Mouse (Mus musculus) gastrocnemius, adult 2 months (tissue): ENCODE measurements at regions not wholly inside any gene's neighbourhood (a gene's known extent, or its start where the extent isn't known, plus 50 kb on each side); places are given as distances from the start of the nearest gene placed in this dataset.

Experiments used
- DNase-seq: peaks from one replicate; pipeline ENCODE4 v3.0.0; 2022
- H3K27ac ChIP-seq: fragments of 200-600 bp; 2 replicates; pipeline ENCODE4 v1.8.1; 2022; ENCODE audit warnings: mild to moderate bottlenecking
- H3K4me3 ChIP-seq: fragments of 200-600 bp; 2 replicates; pipeline ENCODE4 v1.8.1; 2022; ENCODE audit warnings: mild to moderate bottlenecking, moderate library complexity
- CTCF ChIP-seq: fragments of 200-600 bp; IDR thresholded peaks from 2 replicates; pipeline ENCODE4 v1.8.1; 2022; ENCODE audit warnings: antibody characterized with exemption, mild to moderate bottlenecking, moderate library complexity
- intact Hi-C: fragments of 180-260 bp; cut with DNase I; formaldehyde crosslinking; loops from one replicate; pipeline ENCODE4 v1.15.1; 2025

DNA sequence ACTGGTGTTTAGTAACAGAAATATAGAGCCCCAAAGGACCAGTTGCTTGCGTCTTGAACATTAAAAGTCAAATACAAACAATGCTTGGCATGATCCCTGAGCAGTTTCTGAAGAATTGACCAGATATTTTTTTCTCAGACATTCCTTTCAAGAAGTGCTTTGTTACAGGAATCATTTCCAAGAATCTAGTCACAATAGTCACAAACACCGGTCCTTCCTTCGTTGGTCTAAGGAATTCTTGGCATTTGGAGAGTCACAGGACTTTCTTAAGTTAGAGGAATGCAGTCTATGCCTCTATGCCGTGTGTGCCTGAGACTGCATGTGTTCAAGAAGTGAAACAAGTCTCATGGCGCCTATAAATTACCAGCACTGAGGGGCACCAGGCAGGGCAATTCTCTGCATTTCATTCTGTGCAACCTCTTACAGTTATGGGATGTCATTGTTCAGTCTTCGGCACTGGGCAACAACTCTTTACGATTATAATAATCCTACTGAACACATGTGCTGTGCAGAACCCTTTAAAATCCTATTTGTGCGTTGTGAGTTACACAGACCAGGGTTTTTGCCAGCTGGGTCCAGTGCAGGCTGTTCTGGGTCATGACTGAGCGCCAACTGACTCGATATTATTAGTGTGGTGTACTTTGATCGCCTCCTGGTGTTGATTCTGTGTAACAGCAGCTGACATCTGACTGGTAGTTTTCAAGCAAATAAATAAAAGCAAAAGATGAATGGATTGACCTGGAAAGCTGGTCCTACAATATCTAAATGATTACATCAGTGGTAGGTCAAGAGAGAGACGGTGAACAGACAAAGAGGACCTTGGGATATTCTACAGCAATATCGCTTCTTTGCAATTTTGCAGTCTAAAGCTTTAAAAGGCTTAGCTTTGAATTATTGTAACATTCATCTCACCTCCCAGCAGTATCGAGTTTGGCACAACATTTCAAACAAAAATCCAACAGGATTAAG is 398.6 kb upstream of the Ddi1 start:
- peak; percentile 82 for TF ChIP-seq CTCF
- intact Hi-C loops: no loop called here
- peak; percentile 86 for DNase-seq
- peak overlapping the region; percentile 62 for H3K4me3 ChIP-seq
- peak overlapping the region; percentile 60 for H3K27ac ChIP-seq

GRCm38 (mm10) chr9:6665679-6666078 is 396.0 kb upstream of the Ddi1 start:
- TF ChIP-seq CTCF: no peak
- intact Hi-C loops: no loop called here
- H3K4me3 ChIP-seq: no peak overlapping the region
- no peak overlapping the region for H3K27ac ChIP-seq
- DNase-seq: no peak

DNA sequence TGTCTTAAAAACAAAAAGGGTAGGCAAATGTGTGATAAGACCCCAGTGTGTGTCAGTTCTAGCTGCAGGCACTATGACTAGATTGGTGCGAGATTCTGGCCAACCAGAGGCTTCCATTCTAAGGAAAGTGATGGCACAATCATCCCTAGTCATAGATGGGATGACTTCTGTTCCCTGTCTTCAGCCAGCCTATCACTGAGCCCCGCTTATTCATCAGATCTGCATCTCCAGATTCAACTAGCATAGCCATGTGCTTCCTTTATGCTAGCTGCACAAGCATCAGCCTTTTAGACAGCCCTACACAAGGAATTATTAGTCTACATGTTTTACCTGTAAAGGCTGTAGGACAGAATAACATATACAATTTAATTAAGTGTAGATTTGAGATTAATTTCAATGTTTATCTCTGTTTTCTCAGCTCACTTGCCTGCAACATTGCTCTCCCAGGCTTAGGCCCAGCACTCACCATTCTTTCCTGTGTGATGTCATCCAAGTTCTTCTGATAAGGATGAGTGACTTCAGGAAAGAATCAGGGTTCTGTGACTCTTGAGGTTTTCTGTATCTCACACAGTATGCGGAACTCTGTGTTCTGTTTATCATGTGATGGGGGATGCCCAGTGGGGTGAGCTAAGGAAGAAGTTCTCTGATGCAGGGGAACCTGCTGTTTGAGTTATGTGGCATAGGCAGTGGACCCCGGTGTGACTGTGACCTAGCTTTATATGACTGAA is 382.8 kb upstream of the Ddi1 start:
- TF ChIP-seq CTCF: no peak
- no peak overlapping the region for H3K27ac ChIP-seq
- no peak for DNase-seq
- intact Hi-C loops: no loop called here
- H3K4me3 ChIP-seq: no peak overlapping the region

- no peak for TF ChIP-seq CTCF
- intact Hi-C loops: no loop called here
- DNase-seq: no peak
- no peak overlapping the region for H3K4me3 ChIP-seq
- no peak overlapping the region for H3K27ac ChIP-seq
Observed at GRCm38 (mm10) chr9:6651572-6652236, 382.1 kb upstream of the Ddi1 start.

- Histone ChIP-seq H3K27ac (no peak overlapping the region), H3K4me3 (no peak overlapping the region)
- TF ChIP-seq CTCF: no peak
- DNase-seq: no peak
- intact Hi-C loops: no loop called here
Observed at GRCm38 (mm10) chr9:6645796-6646309, 376.2 kb upstream of the Ddi1 start.

DNA sequence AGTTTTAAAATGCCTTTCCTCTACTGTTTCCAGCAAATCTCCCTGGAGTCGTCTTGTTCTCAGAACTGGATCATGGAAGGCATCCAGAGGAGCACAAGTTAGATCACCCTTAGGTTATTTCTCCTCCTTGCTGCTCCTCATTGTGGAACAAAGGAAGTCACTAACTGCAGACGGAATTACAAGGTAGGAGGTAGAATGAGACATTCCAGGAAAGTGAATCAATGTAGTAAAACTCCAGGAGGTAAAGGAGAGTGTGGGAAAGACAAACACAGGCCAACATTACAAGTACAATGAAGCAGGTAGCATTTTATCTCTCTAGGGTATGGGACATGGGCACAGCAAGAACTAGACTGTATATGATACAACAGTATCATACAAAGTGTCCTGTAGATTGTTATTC is 375.7 kb upstream of the Ddi1 start:
- no peak for TF ChIP-seq CTCF
- Histone ChIP-seq H3K4me3 (no peak overlapping the region), H3K27ac (no peak overlapping the region)
- intact Hi-C loops: no loop called here
- no peak for DNase-seq

DNA sequence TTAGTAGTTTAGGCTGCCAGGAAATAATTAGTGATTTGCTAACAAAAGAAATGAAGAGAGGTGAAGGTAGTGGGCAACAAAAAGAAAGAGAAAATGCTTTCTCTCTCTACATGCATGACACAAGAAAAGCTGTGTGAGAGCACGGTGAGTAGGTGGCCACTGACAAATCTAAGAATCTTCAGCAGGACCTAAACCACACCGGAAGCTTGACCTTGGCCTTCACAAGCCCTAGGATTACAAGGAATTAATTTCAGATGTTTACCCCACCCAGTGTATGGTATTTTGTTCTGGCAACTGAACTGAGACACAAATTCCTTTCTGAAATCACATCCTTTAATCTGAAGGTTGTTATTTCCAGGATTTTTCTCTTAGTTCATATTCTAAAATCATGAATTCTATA is 347.5 kb upstream of the Ddi1 start:
- no peak for DNase-seq
- Histone ChIP-seq H3K4me3 (no peak overlapping the region), H3K27ac (no peak overlapping the region)
- intact Hi-C loops: no loop called here
- TF ChIP-seq CTCF: no peak

GRCm38 (mm10) chr9:6609284-6609627 is 339.6 kb upstream of the Ddi1 start:
- no peak overlapping the region for H3K4me3 ChIP-seq
- intact Hi-C loops: no loop called here
- H3K27ac ChIP-seq: no peak overlapping the region
- DNase-seq: no peak
- TF ChIP-seq CTCF: no peak

- H3K4me3 ChIP-seq: no peak overlapping the region
- DNase-seq: no peak
- intact Hi-C loops: no loop called here
- H3K27ac ChIP-seq: no peak overlapping the region
- TF ChIP-seq CTCF: no peak
Observed at GRCm38 (mm10) chr9:6608428-6609283, 339.0 kb upstream of the Ddi1 start.
